Mouse (Mus musculus) 3134 (cell line): ENCODE data around the gene Actb.

Experiments
- DNase-seq: peaks from one replicate; pipeline ENCODE4 v3.0.0-alpha.2; 2011; ENCODE audit warnings: low spot score; ENCODE audit not compliant: insufficient read length; ENCODE audit errors: extremely low read depth

Gene Actb

DNA sequence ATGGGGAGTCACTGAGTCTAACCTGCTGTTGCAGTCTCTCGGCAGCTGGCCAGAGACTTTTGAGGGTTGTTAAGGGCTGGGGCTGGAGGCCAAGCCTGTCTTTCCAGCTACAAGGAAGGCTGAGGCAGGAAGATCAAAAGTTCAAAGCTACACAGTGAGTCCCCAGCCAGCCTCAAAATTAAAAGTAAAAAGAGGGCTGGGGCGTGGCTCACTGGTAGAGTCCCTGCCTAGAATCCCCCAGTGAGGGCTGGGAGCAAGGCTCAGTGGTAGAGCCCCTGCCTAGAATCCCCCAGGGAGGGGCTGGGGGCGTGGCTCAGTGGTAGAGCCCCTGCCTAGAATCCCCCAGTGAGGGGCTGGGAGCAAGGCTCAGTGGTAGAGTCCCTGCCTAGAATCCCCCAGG, 17.2 kb upstream of the Actb start:
- DNase-seq: no peak

DNA sequence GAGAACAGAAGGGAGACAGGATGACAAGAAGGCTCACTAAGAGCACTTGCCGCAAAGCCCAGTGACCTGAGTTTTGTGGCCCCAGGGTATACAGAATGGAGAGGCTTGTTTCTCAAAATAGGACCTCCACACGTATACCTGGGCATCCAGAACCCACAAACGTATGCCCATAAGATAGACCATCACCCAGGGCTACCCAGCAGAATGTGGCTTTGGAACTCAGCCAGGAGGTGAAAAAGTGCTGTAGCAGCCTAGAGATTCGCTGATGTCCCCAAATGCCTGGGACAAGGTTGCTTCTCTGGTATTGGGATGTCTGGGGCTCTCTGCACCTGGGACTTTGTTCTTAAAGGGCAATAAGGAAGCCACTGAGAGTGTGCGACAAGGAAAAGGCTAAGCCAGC, 15.7 kb upstream of the Actb start:
- no peak for DNase-seq

DNA sequence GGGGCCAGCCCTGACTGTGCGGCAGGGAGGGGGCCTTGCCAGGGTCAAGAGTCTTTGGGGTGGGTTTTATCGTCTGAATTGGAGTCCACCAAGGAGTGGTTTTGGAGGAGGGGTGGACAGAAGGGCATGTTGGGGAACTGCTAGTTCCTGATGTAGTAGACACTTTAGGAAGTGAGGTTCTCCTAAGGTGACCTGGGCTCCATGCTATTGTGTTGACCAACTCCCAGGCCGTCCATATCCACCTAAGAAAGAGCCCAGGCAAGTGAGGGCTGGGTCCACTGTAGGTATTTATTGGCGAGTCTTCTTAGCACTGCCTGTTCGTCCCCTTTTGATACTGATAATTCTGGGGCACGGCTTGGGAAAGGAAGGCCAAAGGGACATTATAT, 14.5 kb upstream of the Actb start:
- no peak for DNase-seq

DNA sequence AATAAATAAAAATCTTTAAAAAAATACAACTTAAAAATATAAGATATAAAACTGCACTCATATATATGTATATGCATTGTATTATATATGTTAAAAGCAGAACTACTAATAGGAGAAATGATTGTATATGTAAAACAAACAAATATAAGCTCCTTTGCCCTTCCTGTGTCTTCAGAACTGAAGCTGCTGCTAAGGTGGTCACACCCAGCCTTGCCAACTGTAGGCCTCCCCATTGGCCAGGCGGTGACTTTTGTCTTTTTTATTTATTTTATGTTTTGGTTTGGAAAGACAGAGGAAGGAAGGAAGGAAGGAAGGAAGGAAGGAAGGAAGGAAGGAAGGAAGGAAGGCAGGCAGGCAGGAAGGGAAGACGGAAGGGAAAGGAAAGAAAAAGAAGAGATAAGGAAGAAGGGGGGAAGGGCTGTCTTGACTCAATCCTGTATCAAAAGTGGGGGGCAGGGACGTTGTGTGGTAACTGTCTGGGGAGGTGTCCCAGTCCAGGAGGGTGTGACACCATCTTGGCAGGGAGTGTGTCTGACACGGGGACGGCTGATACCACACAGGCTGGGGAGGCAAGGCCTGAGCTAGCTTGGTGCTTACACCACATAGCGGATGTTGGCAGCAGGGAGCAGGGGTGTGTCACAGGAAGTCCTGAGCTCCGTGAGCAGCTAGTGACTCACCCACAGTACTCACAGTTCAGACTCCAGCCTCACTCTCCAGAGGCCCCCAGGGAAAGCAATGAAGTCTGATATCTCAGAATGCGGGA, 13.9 kb upstream of the Actb start:
- DNase-seq: peak; percentile 91

DNA sequence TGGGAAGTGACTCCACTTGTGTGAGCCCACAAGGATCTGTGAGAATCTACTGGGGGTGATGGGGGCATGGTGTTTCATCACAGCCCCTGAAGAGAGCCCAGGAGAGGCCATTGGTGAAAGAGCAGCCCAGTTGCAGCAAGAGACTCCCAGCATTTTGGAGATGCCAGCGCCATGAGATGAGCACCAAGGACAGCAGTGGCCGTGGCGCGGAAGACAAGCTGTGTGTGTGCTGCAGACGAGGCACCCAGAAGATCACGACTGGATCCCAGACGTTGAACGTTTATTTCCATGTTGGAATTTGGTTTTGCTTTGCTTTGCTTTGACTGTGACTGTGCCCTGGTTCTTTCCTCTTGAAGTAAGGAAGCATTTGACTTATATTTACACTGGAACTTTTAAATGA, 10.8 kb upstream of the Actb start:
- DNase-seq: no peak

DNA sequence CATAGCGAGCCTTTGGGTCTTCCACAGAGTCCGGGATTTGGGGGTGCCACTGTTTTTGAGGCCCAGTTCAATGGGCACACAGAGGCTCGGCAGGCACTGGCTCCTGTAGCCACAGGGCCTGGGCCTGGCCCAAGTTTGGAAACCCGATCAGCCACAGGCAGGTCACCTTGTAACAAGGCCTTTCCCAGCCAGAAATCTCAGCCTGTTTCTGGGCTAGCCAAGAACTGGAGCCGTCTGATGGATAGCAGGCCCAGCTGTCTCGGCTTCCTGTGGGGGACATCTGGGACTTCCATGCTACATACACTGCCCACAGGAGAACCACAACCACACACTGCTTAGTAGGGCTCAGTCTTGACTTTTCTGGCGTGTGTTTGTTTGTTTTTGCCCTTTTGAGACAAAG, 10.0 kb upstream of the Actb start:
- DNase-seq: peak; percentile 48

DNA sequence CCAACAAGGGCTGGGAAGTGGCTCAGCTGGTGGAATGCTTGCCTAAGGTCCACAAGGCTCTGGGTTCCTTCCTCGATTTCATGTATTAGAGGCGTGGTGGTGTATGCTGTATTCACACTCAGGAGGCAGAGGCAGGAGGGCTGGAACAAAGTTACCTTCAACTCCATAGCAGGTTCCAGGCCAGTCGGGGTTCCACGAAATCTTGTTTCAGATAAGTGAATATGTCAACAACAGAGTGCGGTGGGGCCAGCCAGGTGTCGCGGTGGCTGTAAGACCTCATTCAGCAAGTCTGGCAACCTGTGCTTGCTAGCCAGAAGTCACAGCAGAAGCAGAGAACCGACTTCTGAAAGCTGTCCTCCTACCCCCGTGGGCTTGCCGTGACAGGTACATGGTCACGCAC, 8.7 kb upstream of the Actb start:
- no peak for DNase-seq

DNA sequence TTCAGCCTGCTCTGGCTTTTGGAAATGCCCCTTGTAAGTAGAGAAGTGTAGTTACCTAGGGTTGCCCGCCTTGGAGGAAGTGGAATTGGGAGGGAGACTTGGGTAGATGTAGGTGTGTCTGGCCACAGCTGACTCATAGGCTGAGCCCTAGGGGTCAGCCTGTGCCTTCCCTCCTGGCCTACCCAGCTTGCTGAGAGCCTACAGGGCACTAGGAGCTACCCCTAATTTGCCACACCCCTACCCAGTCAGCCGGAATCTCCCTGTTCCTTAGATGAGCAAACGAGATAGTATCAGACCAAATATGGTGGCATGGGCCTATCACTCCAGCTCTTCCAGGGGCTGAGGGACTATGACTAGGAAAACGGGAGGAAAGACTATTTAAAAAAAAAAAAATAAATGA, 6.2 kb upstream of the Actb start:
- DNase-seq: peak; percentile 42

DNA sequence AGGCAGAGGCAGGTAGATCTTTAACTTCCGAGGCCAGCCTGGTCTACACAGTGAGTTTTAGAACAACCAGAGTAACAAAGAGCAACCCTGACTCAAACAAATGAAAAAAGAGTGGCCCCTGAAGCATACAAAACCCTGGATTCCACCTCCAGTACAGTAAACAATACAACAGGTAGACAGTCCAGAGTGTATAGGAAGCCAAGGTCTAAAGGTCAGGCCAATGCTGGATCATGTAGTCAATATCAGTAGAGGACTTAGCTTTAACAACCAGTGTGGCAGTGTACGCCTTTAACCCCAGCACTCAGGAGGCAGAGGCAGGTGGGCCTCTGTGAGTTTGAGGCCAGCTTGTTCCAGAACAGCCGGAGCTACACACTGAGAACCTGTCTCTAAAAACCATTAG, 5.8 kb upstream of the Actb start:
- DNase-seq: no peak

DNA sequence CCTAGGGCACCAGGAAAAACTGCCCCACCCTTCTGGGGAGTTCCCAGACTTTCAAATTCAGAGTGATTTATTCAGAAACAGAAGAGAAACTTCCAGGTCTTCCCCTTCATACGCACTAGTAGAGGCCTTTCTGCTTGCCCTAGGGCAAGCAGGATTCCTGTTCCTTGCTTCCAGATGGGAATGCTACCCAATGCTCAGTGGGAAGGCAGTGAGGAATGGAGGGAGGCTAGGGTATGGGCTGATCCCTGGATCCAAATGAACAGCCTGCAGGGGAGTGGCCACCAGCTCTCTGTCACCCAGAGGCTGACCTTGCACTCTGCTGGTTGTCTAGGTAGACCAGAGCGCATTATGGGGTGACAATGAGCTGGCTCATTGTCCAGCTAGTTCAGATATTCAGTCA, 5.1 kb upstream of the Actb start:
- no peak for DNase-seq

DNA sequence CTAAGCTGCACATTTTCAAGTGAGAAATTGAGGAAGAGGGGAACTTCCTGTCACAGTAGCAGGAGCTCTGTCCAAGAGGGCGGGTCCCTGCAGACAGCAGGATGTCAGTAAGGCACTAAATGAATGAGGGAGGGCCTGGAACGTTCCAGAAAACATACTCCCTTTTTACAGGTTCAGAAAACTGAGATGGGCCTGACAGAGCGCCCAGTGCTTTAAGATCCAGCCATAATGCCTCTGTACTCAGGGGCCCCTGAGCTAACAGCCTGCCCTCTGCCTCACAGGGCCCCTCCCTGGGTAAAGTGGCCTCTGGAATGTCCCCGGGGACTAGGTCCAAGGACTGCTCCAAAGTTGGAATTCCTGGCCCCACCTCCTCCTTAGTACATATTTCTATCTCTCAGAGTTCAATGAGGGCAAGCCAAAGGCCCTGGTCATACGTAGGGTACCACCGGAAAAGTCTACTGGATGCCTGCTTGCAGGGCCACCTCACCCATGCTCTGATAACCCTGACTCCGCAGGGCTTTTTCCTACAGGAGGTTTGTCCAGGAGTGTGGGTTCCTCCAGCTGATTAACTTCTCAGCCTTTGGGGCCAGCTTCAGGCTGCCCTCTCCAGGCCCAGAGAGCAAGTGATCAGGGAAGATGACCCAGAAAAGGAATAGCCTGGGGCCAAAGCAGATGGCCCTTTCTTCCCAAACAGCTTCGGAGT, 3.2 kb upstream of the Actb start:
- peak; percentile 79 for DNase-seq

DNA sequence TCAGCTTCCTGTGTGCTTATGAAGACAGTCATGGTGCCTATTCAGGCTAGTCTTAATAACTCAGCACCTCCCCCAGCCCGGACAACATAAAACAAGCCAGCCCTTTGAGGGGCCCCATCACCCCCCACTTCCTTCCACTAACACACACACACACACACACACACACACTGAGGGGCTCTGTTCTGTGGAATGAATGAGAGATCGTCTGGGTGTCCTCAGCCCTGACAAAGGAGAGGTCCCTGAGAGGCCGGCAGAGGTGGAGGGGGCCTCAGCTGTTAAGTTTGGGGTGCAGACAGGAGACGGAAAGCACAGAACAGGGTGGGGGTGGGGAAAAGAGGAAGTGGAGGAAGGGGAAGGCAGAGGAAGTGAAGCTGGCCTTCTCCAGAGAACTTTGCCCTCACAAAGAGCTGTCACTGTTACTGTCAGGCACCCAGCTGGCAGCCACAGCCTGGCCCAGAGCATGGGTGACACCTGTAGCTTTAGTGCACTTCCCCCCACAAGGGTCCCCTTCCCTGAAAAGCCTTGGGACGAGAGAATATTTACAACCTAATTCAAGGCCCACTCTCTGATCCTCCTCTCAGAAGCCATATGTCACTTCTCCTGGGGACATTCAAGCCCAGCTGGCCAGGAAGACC, 2.5 kb upstream of the Actb start:
- DNase-seq: no peak

DNA sequence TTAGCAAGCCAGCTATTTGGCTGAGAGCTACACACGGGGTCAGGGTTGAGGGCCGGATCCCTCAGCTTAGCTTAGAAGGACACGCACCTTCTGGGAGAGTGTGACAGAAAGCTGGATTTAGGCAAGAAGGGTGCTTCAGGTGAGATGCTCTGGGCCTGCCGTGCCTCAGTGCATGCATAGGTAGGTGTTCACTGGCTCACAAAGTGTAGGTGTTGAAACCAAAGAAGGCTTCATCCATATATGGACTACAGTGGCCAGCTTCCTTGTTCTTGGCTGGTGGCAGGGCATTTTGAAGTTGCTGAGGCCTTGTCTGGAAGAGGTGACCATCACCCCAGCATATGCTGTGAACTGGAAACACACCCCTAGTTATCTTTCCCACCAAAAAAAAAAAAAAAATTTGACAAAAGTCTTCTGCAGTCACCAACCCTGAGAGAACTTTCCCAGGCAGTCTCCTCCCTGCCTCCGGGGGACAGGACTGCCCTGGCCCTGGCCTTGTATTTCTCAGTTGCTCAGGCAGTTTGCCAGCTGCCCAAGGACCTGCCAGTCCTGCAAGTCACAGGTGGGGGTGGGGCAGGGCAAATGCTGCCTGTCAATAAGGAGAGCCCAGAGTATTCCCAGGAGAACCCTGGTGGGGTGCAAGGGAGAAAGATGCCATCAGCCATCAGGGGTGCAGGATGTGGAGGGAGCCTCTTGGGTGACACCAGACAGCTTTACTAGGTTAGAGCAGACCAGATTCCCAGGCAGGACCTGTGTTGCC, 1.4 kb upstream of the Actb start:
- peak; percentile 84 for DNase-seq

DNA sequence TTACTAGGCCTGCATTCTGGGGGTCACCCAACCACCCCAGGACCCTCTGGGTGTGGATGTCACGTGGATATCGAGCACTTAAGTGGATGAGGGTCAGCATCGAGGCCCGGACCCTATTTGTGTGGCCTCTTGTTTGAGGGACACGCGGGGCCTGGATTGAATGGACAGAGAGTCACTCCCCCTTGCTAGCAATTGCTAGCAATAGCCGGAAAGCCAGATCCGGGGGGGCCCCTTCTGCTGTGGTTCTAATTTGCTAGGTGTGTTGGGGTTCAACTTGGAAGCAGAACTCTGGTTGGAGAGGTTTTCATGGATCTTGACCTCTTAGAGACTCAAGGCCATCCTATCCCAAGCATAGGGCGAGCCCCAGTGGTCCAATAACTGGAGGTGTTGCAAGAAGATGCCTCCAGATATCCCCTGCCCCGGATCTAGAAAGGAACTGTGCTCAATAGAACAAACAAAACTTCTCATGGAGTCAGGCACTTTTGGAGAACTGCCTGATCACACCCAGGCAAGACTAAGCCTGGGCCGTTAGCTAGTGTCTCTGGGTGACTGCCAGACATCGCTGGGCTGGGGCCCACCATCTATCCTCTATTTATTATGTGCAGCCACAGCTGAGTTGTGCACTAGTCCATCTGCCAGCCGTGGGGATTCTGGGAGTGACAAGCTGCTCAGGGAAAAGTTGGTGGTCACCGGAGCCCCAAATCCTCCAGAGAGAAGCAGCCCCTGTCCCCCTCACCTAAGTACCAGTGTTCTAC, 671 bp upstream of the Actb start:
- DNase-seq: peak; percentile 66

DNA sequence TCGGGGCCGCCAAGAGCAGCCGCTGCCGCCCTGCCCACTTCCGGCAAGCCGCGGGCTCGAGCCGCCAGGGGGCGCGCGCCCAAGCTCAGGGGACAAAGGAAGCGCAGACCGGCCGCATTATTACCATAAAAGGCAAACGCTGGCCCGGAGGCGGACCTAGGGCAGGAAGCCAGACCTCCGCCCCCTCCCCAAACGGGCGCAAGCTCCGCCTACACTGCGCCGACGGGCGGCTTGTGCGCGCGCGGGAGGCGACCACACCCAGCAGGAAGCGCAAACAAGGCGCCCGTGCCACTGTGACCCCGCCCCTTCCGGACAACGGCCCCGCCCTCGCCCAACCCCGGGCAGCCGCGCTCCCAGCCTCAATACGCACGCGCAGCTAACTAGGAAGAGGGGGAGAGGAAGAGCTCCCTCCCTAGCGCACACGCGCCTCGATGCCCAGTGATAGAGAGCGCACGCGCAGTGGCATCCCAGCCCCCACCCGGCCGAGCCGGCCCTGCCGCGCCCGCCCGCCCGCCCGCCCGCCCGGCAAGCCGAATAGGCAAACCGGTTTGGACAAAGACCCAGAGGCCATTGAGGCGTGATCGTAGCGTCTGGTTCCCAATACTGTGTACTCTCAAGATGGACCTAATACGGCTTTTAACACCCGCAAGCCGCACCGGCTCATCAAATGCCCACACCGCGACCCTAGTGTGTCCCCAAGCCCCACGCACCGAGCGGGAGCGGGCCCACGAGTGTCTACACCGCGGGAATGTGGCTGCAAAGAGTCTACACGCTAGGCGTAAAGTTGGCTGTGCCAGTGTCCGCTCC, 626 bp downstream of the Actb start:
- DNase-seq: peak; percentile 100

DNA sequence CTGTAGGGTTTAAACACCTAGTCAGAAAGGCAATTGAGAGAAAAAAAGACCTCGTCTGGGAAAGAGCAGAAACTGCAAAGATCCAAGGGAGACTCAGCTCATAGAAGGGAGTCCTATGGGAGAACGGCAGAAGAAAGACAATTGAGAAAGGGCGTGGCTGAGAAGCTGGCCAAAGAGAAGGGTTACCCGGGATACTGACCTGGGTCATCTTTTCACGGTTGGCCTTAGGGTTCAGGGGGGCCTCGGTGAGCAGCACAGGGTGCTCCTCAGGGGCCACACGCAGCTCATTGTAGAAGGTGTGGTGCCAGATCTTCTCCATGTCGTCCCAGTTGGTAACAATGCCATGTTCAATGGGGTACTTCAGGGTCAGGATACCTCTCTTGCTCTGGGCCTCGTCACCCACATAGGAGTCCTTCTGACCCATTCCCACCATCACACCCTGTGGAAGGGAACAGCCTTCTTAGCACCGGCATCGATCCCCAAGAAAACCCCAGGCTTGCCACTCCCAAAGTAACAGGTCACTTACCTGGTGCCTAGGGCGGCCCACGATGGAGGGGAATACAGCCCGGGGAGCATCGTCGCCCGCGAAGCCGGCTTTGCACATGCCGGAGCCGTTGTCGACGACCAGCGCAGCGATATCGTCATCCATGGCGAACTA, 1.4 kb downstream of the Actb start:
- no peak for DNase-seq

DNA sequence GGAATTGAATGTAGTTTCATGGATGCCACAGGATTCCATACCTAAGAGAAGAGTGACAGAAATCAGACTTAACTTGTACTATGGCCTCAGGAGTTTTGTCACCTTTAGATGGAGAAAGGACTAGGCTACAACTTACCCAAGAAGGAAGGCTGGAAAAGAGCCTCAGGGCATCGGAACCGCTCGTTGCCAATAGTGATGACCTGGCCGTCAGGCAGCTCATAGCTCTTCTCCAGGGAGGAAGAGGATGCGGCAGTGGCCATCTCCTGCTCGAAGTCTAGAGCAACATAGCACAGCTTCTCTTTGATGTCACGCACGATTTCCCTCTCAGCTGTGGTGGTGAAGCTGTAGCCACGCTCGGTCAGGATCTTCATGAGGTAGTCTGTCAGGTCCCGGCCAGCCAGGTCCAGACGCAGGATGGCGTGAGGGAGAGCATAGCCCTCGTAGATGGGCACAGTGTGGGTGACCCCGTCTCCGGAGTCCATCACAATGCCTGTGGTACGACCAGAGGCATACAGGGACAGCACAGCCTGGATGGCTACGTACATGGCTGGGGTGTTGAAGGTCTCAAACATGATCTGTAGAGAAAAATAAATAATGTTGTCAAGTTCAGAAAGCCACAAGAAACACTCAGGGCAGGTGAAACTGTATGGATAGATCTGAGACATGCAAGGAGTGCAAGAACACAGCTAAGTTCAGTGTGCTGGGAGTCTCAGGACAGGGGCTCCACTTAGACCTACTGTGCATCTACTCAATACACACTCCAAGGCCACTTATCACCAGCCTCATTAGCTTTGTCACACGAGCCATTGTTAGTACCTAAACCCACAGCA, 2.1 kb downstream of the Actb start:
- DNase-seq: peak; percentile 68

DNA sequence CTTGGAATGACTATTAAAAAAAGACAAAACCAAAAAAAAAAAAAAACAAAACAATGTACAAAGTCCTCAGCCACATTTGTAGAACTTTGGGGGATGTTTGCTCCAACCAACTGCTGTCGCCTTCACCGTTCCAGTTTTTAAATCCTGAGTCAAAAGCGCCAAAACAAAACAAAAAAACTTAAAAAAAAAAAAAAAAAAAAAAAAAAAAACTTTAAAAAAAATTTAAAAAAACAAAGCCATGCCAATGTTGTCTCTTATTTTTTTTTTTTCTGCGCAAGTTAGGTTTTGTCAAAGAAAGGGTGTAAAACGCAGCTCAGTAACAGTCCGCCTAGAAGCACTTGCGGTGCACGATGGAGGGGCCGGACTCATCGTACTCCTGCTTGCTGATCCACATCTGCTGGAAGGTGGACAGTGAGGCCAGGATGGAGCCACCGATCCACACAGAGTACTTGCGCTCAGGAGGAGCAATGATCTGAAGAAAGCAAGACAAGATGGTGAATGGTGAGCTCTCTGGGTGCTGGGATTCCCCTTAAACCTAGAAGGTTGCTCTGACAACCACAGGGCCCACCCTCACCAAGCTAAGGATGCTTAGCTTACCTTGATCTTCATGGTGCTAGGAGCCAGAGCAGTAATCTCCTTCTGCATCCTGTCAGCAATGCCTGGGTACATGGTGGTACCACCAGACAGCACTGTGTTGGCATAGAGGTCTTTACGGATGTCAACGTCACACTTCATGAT, 2.9 kb downstream of the Actb start:
- peak; percentile 63 for DNase-seq
